Mouse (Mus musculus) G1E-ER4 (cell line): Measurements from ENCODE around the gene Aipl1. TPM values are rescaled to one million over a fixed set of nuclear protein-coding genes. Genes with fewer than 3 reads are reported as not detected.

Experiments used
- GATA1 ChIP-seq: IDR thresholded peaks from one replicate; pipeline ENCODE4 v1.8.0; 2012; ENCODE audit warnings: low read length, inconsistent platforms
- polyA plus RNA-seq: library from polyadenylated mRNA; stranded (reverse); fragments of >175 nt; gene quantifications from 2 replicates; pipeline ENCODE4 v1.2.3, GENCODE M21; 2012

Aipl1 gene
- polyA plus RNA-seq, 1 experiment = not detected

GRCm38 (mm10) chr11:72055176-72055575, 17.9 kb upstream of the Aipl1 start:
- no peak for TF ChIP-seq GATA1

- TF ChIP-seq GATA1 = no peak
Measured at GRCm38 (mm10) chr11:72052636-72053035, 15.3 kb upstream of the Aipl1 start.

- TF ChIP-seq GATA1 = no peak
Measured at GRCm38 (mm10) chr11:72052221-72052620, 14.9 kb upstream of the Aipl1 start.

- no peak for TF ChIP-seq GATA1
Measured at GRCm38 (mm10) chr11:72050895-72051858, 13.9 kb upstream of the Aipl1 start.

- TF ChIP-seq GATA1 = no peak
Measured at GRCm38 (mm10) chr11:72050168-72050894, 13.0 kb upstream of the Aipl1 start.

- no peak for TF ChIP-seq GATA1
Measured at GRCm38 (mm10) chr11:72049171-72049759, 12.0 kb upstream of the Aipl1 start.

- no peak for TF ChIP-seq GATA1
Measured at GRCm38 (mm10) chr11:72048730-72049129, 11.4 kb upstream of the Aipl1 start.

- TF ChIP-seq GATA1 = no peak
Measured at GRCm38 (mm10) chr11:72044231-72044630, 6.9 kb upstream of the Aipl1 start.

GRCm38 (mm10) chr11:72042631-72043030, 5.3 kb upstream of the Aipl1 start:
- TF ChIP-seq GATA1 = no peak

- no peak for TF ChIP-seq GATA1
Measured at GRCm38 (mm10) chr11:72041768-72042607, 4.7 kb upstream of the Aipl1 start, which contains the start of gene Pimreg. Gene Pimreg, plus strand, starts transcription at chr11:72042032.

GRCm38 (mm10) chr11:72041290-72041767, 4.0 kb upstream of the Aipl1 start:
- TF ChIP-seq GATA1 = no peak

- TF ChIP-seq GATA1 = no peak
Measured at GRCm38 (mm10) chr11:72039599-72040386, 2.5 kb upstream of the Aipl1 start.

GRCm38 (mm10) chr11:72037996-72038395, 687 bp upstream of the Aipl1 start:
- no peak for TF ChIP-seq GATA1

GRCm38 (mm10) chr11:72032589-72032988, 4.7 kb downstream of the Aipl1 start:
- no peak for TF ChIP-seq GATA1
